Mouse (Mus musculus): ENCODE results near the gene Cldn24. TPM values are rescaled to one million over a fixed set of nuclear protein-coding genes. Genes with fewer than 3 reads are reported as not detected.

Cldn24 gene
- polyA plus RNA-seq, 1 experiment: not detected

DNA sequence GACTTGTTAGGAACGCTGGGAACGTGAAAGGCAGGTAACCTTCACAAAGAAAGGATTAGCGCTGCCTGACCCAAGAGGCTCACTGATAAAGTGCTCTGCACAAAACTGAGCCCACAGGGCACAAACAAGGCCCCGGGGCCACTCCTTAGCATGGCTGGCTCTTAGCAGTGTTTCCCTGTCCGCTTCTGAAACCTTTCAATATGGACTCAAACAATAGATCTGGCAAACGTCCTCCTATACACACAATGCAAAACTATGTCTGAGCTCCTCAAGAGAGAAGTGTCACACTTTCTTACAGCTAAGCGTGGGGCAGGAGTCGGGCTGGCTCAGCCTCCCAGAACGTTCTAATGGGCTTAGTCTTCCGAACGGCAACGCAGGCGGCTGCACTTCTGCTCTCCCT is 2.2 kb downstream of the Cldn24 start, which contains the start of gene Cldn22:
Gene Cldn22, plus strand, starts transcription at position 301 of the 400 bp plus-strand sequence.
- TF ChIP-seq CTCF (conservative IDR thresholded peaks at IDR 0.05; ENCODE audit: insufficient read depth, insufficient read length, low read depth, low read length) (no peak), POLR2A (IDR thresholded peaks at IDR 0.05; ENCODE audit: low read depth, low read length) (no peak)
- no peak within 1 kb of the TSS for H3K27ac ChIP-seq (ENCODE audit: insufficient read depth, low read depth, low read length)
- no peak within 1 kb of the TSS for H3K4me3 ChIP-seq (ENCODE audit: insufficient read depth, low read depth, low read length)

GRCm38 (mm10) chr8:47825596-47825995 is 3.7 kb downstream of the Cldn24 start:
- TF ChIP-seq CTCF (conservative IDR thresholded peaks at IDR 0.05; ENCODE audit: insufficient read depth, insufficient read length, low read depth, low read length) (no peak), POLR2A (IDR thresholded peaks at IDR 0.05; ENCODE audit: low read depth, low read length) (no peak)
- 49% methylated on average over 5 of the region's 5 CpGs for WGBS
- DNase-seq: no peak
- H3K4me3 ChIP-seq (ENCODE audit: insufficient read depth, low read depth, low read length): no peak overlapping the region
- H3K27ac ChIP-seq (ENCODE audit: insufficient read depth, low read depth, low read length): no peak overlapping the region
- H3K4me1 ChIP-seq (ENCODE audit: control insufficient read depth, insufficient read depth, low read length): no peaks in the 10 kb centered on the region
- H3K27me3 ChIP-seq (replicated peaks; ENCODE audit: control insufficient read depth, insufficient read depth, low read length): no peaks in the 10 kb centered on the region
- no peaks in the 10 kb centered on the region for H3K36me3 ChIP-seq (ENCODE audit: control insufficient read depth, insufficient read depth, low read length)

More for the DNA sequence above, 2.2 kb downstream of the Cldn24 start, which contains the start of gene Cldn22:
- DNase-seq: no peak
- Histone ChIP-seq H3K36me3 (ENCODE audit: control insufficient read depth, insufficient read depth, low read length) (no peaks in the 10 kb centered on the region), H3K27me3 (replicated peaks; ENCODE audit: control insufficient read depth, insufficient read depth, low read length) (no peaks in the 10 kb centered on the region), H3K4me1 (ENCODE audit: control insufficient read depth, insufficient read depth, low read length) (no peaks in the 10 kb centered on the region)
- 73% methylated on average over 13 of the region's 13 CpGs for WGBS

GRCm38 (mm10) chr8:47826911-47827310 is 5.0 kb downstream of the Cldn24 start:
- Histone ChIP-seq H3K27me3 (replicated peaks; ENCODE audit: control insufficient read depth, insufficient read depth, low read length) (no peaks in the 10 kb centered on the region), H3K4me1 (ENCODE audit: control insufficient read depth, insufficient read depth, low read length) (no peaks in the 10 kb centered on the region), H3K36me3 (ENCODE audit: control insufficient read depth, insufficient read depth, low read length) (peaks cover 3% of the 10 kb centered on the region; the same call in 1 of the 2 replicates), H3K4me3 (ENCODE audit: insufficient read depth, low read depth, low read length) (no peak overlapping the region), H3K27ac (ENCODE audit: insufficient read depth, low read depth, low read length) (no peak overlapping the region)
- WGBS: 70% methylated on average over 9 of the region's 9 CpGs
- no peak for DNase-seq
- no peak for TF ChIP-seq CTCF (conservative IDR thresholded peaks at IDR 0.05; ENCODE audit: insufficient read depth, insufficient read length, low read depth, low read length)
- TF ChIP-seq POLR2A (IDR thresholded peaks at IDR 0.05; ENCODE audit: low read depth, low read length): no peak

DNA sequence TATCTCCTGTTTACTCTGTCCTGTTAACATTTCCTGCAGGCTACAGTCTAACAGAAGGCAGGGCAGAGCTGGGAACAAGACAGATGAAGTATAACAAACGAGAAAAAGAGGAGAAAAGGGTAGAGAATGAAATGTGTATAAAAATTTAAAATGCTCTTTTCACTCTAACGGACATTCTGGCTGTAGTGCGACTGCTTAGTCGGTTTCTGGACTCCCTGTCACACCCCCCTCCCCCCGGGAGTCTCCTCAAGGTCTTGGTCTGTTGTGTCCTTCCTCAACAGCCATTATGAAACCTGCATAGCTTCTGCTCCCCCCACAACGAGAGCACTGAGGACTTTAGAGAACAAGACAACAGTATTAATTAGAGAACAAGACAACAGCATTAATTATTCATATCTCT is 10.7 kb downstream of the Cldn24 start:
- no peak for TF ChIP-seq CTCF (conservative IDR thresholded peaks at IDR 0.05; ENCODE audit: insufficient read depth, insufficient read length, low read depth, low read length)
- no peak for TF ChIP-seq POLR2A (IDR thresholded peaks at IDR 0.05; ENCODE audit: low read depth, low read length)
- DNase-seq: no peak
- peaks cover 3% of the 10 kb centered on the region; the same call in 1 of the 2 replicates for H3K36me3 ChIP-seq (ENCODE audit: control insufficient read depth, insufficient read depth, low read length)
- H3K27me3 ChIP-seq (replicated peaks; ENCODE audit: control insufficient read depth, insufficient read depth, low read length): no peaks in the 10 kb centered on the region
- H3K4me1 ChIP-seq (ENCODE audit: control insufficient read depth, insufficient read depth, low read length): no peaks in the 10 kb centered on the region
- WGBS: 73% methylated on average over 6 of the region's 6 CpGs
- no peak overlapping the region for H3K27ac ChIP-seq (ENCODE audit: insufficient read depth, low read depth, low read length)
- H3K4me3 ChIP-seq (ENCODE audit: insufficient read depth, low read depth, low read length): no peak overlapping the region

- no peaks in the 10 kb centered on the region for H3K27me3 ChIP-seq (replicated peaks; ENCODE audit: control insufficient read depth, insufficient read depth, low read length)
- no peak for DNase-seq
- TF ChIP-seq CTCF (conservative IDR thresholded peaks at IDR 0.05; ENCODE audit: insufficient read depth, insufficient read length, low read depth, low read length): no peak
- no peak for TF ChIP-seq POLR2A (IDR thresholded peaks at IDR 0.05; ENCODE audit: low read depth, low read length)
- H3K4me1 ChIP-seq (ENCODE audit: control insufficient read depth, insufficient read depth, low read length): no peaks in the 10 kb centered on the region
- no peak overlapping the region for H3K27ac ChIP-seq (ENCODE audit: insufficient read depth, low read depth, low read length)
- H3K36me3 ChIP-seq (ENCODE audit: control insufficient read depth, insufficient read depth, low read length): peaks cover 5% of the 10 kb centered on the region; the same call in 1 of the 2 replicates
- no peak overlapping the region for H3K4me3 ChIP-seq (ENCODE audit: insufficient read depth, low read depth, low read length)
- WGBS: 55% methylated on average over 1 of the region's 1 CpGs
Observed at GRCm38 (mm10) chr8:47833944-47834343, 12.0 kb downstream of the Cldn24 start.

DNA sequence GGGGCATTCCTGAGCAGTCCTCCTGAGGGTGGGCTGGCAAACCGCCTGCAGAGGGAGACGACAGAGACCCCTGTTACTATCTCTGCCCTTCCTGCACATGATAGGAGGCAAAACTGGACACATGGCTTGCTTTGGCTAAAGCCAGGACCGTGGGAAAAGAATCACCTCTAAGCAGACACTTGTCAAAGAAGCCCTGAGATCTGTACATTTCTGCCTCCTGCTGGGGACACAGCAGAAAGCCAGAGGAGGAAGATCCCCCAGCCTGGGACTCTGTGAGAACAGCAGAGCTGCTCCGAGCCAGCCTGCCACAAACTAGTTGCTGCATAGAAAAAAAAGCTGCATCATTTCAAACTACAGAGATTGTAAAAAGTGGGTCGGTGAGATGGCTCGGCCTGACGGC is 21.1 kb downstream of the Cldn24 start:
- Histone ChIP-seq H3K27me3 (replicated peaks; ENCODE audit: control insufficient read depth, insufficient read depth, low read length) (no peaks in the 10 kb centered on the region), H3K4me1 (ENCODE audit: control insufficient read depth, insufficient read depth, low read length) (no peaks in the 10 kb centered on the region), H3K4me3 (ENCODE audit: insufficient read depth, low read depth, low read length) (no peak overlapping the region), H3K27ac (ENCODE audit: insufficient read depth, low read depth, low read length) (no peak overlapping the region), H3K36me3 (ENCODE audit: control insufficient read depth, insufficient read depth, low read length) (peaks cover 23% of the 10 kb centered on the region)
- no peak for DNase-seq
- WGBS: 73% methylated on average over 7 of the region's 7 CpGs
- TF ChIP-seq CTCF (conservative IDR thresholded peaks at IDR 0.05; ENCODE audit: insufficient read depth, insufficient read length, low read depth, low read length) (no peak), POLR2A (IDR thresholded peaks at IDR 0.05; ENCODE audit: low read depth, low read length) (no peak)

DNA sequence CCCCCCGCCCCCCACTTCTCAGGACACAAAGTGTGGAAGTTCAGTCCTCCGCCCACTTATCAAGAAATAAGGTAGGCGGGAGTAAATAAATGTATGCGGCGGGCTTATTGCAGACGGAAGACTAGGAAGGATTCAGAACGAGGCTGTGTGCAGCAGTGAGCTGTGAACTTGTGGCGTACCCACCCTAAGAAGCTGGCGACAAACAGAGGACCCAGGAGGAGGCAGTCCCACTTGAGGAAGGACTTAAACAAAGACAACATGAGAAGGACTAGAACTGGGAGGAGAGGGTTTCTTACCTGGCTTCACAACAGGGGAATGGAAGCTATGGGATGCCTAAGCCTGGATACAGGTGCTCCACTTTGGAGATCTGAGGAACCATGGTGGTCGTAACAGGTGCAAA is 21.7 kb downstream of the Cldn24 start:
- no peaks in the 10 kb centered on the region for H3K27me3 ChIP-seq (replicated peaks; ENCODE audit: control insufficient read depth, insufficient read depth, low read length)
- no peaks in the 10 kb centered on the region for H3K4me1 ChIP-seq (ENCODE audit: control insufficient read depth, insufficient read depth, low read length)
- TF ChIP-seq CTCF (conservative IDR thresholded peaks at IDR 0.05; ENCODE audit: insufficient read depth, insufficient read length, low read depth, low read length) (no peak), POLR2A (IDR thresholded peaks at IDR 0.05; ENCODE audit: low read depth, low read length) (no peak)
- peaks cover 23% of the 10 kb centered on the region for H3K36me3 ChIP-seq (ENCODE audit: control insufficient read depth, insufficient read depth, low read length)
- 99% methylated on average over 10 of the region's 10 CpGs for WGBS
- DNase-seq: no peak
- no peak overlapping the region for H3K27ac ChIP-seq (ENCODE audit: insufficient read depth, low read depth, low read length)
- no peak overlapping the region for H3K4me3 ChIP-seq (ENCODE audit: insufficient read depth, low read depth, low read length)

All from kidney, adult 2 months (tissue).